Mouse (Mus musculus): ENCODE results near the gene Col25a1. TPM values are rescaled to one million over a fixed set of nuclear protein-coding genes. Genes with fewer than 3 reads are reported as not detected.
A peak's percentile ranks its signal among the peaks of the same experiment; 100 is the strongest.

The Col25a1 gene
- polyA plus RNA-seq, 1 experiment from 2014 or later = 17.5 TPM

DNA sequence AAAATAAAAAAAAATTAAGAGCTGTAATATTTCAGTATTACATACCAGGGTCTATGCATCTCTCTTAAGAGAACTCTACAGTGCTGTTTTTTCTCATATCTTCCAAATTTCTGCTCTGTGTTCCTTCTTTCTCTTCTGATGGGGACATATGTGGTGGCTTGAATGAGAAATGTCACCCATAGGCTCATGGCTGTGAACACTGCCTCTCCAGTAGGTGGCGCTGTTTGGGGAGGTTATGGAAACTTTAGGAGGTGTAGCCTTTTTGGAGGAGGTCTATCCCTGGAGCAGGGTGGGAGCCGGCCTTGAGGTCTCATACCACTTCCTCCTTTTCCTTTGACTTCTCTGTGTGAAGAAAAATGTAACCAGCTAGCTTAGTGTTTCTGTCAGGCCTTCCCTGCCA is 128.4 kb downstream of the Col25a1 start:
- H3K4me1 ChIP-seq = no peaks in the 10 kb centered on the region
- H3K27ac ChIP-seq = peak overlapping the region; percentile 44; the same call in 1 of the 2 replicates
- H3K27me3 ChIP-seq = no peaks in the 10 kb centered on the region
- 78% methylated on average over 2 of the region's 2 CpGs for WGBS
- no peaks in the 10 kb centered on the region for H3K36me3 ChIP-seq
- no peaks in the 10 kb centered on the region for H3K9me3 ChIP-seq
- no peak for ATAC-seq (ENCODE audit: borderline replicate concordance, extremely low read depth, low FRiP score, low TSS enrichment)
- no peak overlapping the region for H3K4me3 ChIP-seq
- H3K4me2 ChIP-seq = no peak overlapping the region
- no peak overlapping the region for H3K9ac ChIP-seq

DNA sequence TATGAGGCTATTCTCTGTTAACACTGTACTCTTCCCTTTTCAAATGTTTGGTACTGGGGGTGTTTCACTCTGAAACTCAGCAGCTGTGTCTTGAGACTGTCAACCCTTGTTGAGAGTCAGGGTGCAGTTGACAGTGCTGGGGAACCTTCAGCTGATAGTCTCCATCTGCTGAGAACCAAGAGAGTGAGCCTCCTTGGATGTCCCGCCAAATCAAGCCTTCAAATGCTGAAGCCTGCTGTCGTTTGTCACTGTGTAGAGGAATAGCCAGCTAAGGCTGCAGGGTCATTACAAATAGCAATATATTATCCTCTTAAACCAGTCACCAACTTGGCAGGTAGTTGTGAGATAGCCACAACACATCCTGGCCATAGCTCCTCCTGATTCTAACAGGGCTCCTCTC is 129.0 kb downstream of the Col25a1 start:
- peak; percentile 91 for ATAC-seq (ENCODE audit: borderline replicate concordance, extremely low read depth, low FRiP score, low TSS enrichment)
- WGBS = 40% methylated on average over 2 of the region's 2 CpGs
- H3K4me2 ChIP-seq = no peak overlapping the region
- no peaks in the 10 kb centered on the region for H3K4me1 ChIP-seq
- H3K36me3 ChIP-seq = no peaks in the 10 kb centered on the region
- no peak overlapping the region for H3K4me3 ChIP-seq
- no peaks in the 10 kb centered on the region for H3K27me3 ChIP-seq
- H3K27ac ChIP-seq = no peak overlapping the region; the same call in 1 of the 2 replicates
- no peak overlapping the region for H3K9ac ChIP-seq
- no peaks in the 10 kb centered on the region for H3K9me3 ChIP-seq

DNA sequence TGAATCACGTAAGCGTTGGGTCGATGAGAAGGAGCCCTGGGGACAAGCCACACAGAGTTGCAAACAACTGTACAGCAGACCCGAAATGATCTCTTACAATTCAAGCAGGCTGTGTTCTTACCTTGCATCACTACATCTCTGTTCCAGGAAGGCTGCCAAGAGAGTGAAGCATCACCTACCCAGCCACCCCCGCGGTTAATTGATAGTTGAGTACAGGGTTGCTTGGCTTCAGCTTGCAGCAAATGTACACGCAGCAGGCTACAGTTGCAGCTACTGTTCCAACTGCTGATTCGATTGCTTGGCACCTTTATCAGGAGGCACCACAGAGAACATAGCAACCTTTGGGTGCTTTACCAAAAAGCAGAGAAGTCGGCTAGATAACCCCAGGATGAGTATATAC is 133.8 kb downstream of the Col25a1 start:
- Histone ChIP-seq H3K4me3 (no peak overlapping the region), H3K4me1 (0 out of 2 replicates have a peak, but pooled peaks cover 3% of the 10 kb centered on the region), H3K27ac (no peak overlapping the region), H3K4me2 (no peak overlapping the region), H3K9me3 (no peaks in the 10 kb centered on the region), H3K9ac (no peak overlapping the region), H3K27me3 (no peaks in the 10 kb centered on the region), H3K36me3 (no peaks in the 10 kb centered on the region)
- WGBS = 71% methylated on average over 9 of the region's 9 CpGs
- no peak for ATAC-seq (ENCODE audit: borderline replicate concordance, extremely low read depth, low FRiP score, low TSS enrichment)

DNA sequence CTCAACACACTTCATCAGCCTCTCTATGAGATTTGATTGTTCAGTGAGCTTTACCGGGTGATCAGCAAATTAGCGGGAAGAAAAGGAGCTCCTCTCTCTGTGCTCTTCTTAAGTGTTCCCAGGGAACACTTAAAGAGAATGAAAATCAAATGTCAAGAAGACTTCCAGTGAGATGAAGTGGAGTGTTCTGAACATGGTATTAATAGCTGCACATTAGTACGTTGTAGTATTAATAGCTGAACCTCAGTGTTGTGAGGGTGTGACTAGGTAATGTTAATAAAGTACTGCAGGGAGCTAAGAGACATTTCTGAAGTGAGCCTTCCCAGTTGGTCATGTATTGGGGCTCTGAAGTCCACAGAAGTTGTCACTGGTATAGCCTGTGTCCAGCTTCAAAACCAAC is 139.2 kb downstream of the Col25a1 start:
- H3K4me2 ChIP-seq = no peak overlapping the region
- H3K9me3 ChIP-seq = no peaks in the 10 kb centered on the region
- 83% methylated on average over 3 of the region's 3 CpGs for WGBS
- no peak overlapping the region for H3K9ac ChIP-seq
- no peak for ATAC-seq (ENCODE audit: borderline replicate concordance, extremely low read depth, low FRiP score, low TSS enrichment)
- H3K36me3 ChIP-seq = no peaks in the 10 kb centered on the region
- H3K27me3 ChIP-seq = no peaks in the 10 kb centered on the region
- H3K4me1 ChIP-seq = 0 out of 2 replicates have a peak, but pooled peaks cover 3% of the 10 kb centered on the region
- H3K27ac ChIP-seq = no peak overlapping the region
- H3K4me3 ChIP-seq = no peak overlapping the region

DNA sequence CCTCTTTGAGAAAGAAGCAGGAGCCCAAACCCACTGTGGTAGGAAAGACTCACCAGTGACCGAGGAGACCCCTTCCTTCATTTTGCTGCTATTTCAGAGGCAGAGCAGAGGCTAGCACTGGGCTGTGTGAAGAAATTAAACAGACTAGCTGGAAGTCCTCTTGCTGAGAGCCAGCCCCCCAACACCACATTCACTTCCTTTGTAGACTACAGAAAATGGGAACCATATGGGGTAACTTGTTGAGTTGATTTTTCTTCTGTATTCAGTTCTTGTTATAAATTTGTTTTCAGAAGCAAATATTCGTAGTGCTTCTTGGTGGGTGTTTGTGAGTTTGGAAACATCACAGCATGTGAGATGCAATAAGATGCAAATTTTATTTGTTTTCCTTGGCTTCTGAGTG is 142.6 kb downstream of the Col25a1 start:
- Histone ChIP-seq H3K4me1 (no peaks in the 10 kb centered on the region), H3K9me3 (no peaks in the 10 kb centered on the region), H3K9ac (no peak overlapping the region), H3K36me3 (no peaks in the 10 kb centered on the region), H3K4me2 (no peak overlapping the region), H3K4me3 (no peak overlapping the region), H3K27ac (no peak overlapping the region), H3K27me3 (no peaks in the 10 kb centered on the region)
- ATAC-seq (ENCODE audit: borderline replicate concordance, extremely low read depth, low FRiP score, low TSS enrichment) = no peak
- 62% methylated on average over 2 of the region's 2 CpGs for WGBS

DNA sequence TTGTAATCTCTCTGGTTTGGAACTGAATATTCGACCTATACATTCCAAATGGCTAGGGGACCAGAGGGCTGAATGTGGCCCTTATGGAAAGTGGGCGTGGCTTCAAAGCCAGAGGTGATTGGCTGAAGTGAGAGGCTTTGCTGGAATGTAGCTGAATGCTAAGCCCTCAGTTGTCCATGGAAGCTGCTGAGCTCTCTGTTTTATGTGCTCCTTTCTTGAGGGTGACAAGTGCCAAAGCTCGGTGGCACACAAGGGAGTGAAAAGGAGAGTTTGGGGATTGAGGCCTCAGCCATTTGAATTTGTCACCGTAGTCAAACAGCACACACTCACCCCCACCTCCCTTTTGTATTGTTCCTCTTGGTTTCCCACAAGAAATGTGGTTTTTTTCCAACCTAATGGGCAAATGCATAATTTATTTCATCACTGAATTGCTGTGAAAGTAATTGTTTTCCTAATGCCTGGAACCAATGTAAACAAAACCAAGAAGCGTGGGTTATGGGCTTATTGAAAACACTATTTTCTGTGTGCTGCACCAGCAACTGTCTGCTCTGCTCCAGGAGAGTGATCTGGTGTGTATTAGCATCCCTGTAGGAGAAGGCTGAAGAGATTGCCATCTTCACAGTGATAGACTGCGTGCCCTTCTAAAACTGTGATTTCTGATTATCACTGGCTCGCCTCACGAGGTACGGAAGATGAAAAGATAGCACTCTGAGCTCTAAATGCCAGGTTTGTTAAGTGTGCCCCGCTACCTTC is 147.2 kb downstream of the Col25a1 start:
- no peak overlapping the region for H3K9ac ChIP-seq
- no peak overlapping the region for H3K4me2 ChIP-seq
- H3K9me3 ChIP-seq = no peaks in the 10 kb centered on the region
- H3K27ac ChIP-seq = no peak overlapping the region
- 67% methylated on average over 10 of the region's 10 CpGs for WGBS
- no peaks in the 10 kb centered on the region for H3K36me3 ChIP-seq
- H3K27me3 ChIP-seq = no peaks in the 10 kb centered on the region
- no peak for ATAC-seq (ENCODE audit: borderline replicate concordance, extremely low read depth, low FRiP score, low TSS enrichment)
- peaks cover 12% of the 10 kb centered on the region; the same call in 1 of the 2 replicates for H3K4me1 ChIP-seq
- no peak overlapping the region for H3K4me3 ChIP-seq

DNA sequence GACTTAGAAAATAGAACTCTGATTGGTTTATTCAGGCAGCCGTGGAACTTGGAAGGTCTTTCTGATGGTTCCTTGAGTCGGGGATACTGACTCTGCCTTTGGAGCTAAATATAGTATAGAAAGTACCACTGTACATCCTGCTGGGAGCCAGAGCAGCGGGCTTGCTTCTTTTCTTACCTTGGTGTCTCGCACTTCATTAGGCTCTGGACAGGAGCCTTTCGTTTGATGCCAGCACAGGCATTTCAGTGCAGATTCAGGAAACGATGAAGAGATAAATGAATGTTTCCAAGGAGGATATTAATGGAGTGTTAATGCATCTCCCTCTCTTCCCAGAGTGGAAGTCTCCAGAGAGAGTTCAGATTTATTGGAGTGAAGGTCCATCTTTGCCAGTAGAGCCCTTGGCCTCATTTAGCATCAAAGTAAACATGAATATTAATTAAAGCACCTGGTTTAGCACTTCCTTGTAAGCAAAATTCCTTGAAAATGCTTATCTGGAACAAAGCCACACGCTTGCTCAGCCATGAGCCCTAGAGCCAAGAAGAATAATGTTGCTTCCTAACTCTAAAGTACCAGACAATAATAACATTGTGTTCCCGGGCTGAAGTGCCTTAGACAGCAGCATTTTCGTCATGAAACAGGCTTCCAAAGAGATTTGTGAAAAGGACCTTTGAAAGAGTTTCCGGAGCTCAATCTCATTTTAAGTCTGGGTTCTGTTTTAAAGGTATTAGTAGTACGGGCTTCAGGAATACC is 151.9 kb downstream of the Col25a1 start:
- Histone ChIP-seq H3K27me3 (no peaks in the 10 kb centered on the region), H3K9me3 (no peaks in the 10 kb centered on the region), H3K27ac (no peak overlapping the region), H3K4me3 (no peak overlapping the region), H3K36me3 (no peaks in the 10 kb centered on the region), H3K9ac (no peak overlapping the region), H3K4me1 (peaks cover 12% of the 10 kb centered on the region; the same call in 1 of the 2 replicates), H3K4me2 (no peak overlapping the region)
- no peak for ATAC-seq (ENCODE audit: borderline replicate concordance, extremely low read depth, low FRiP score, low TSS enrichment)
- WGBS = 33% methylated on average over 11 of the region's 11 CpGs

DNA sequence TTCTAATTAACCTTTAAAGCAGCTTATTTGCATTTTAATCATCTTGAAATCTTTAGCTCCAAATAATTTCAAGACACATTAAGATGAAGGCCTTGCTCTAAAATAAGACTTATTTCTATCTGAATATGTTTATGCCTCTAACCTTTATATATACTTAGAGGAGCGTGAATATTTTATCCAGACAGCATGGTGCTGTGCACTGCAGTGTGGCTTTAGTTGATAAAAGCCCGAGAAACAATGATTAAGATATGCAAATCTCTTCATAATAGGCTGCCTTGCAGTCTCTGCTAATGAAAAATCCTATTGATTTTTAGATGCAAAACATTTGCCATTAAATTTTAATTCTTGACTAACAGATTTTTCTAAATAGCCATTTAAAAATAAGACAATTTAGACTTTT is 156.8 kb downstream of the Col25a1 start:
- WGBS = 78% methylated on average over 2 of the region's 2 CpGs
- ATAC-seq (ENCODE audit: borderline replicate concordance, extremely low read depth, low FRiP score, low TSS enrichment) = no peak

DNA sequence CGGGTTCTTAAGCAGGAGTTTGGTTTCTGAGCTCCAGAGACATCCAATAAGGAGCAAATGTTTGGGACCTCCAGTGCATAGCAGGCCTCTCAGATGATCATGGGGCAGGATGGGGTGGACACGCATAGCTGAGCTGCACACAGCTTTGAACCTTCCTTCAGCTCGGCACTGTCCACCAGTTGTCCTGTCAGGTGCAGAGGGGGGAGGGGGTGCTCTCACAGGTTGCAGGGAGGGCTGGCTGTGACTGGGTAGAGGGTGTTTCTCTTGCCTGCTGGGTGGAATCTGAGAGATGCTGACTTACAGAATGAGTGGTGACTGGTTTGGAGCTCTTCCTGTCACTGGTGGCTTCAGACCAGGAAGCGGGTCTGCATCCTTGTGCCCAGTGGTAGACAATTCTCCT is 157.5 kb downstream of the Col25a1 start:
- no peaks in the 10 kb centered on the region; the same call in 1 of the 2 replicates for H3K4me1 ChIP-seq
- WGBS = 77% methylated on average over 4 of the region's 4 CpGs
- H3K9ac ChIP-seq = no peak overlapping the region

More for the DNA sequence above, 156.8 kb downstream of the Col25a1 start:
- Histone ChIP-seq H3K4me2 (no peak overlapping the region), H3K9me3 (no peaks in the 10 kb centered on the region), H3K27ac (no peak overlapping the region), H3K9ac (no peak overlapping the region), H3K4me3 (no peak overlapping the region), H3K4me1 (peaks cover 3% of the 10 kb centered on the region; the same call in 1 of the 2 replicates), H3K36me3 (no peaks in the 10 kb centered on the region), H3K27me3 (no peaks in the 10 kb centered on the region)

DNA sequence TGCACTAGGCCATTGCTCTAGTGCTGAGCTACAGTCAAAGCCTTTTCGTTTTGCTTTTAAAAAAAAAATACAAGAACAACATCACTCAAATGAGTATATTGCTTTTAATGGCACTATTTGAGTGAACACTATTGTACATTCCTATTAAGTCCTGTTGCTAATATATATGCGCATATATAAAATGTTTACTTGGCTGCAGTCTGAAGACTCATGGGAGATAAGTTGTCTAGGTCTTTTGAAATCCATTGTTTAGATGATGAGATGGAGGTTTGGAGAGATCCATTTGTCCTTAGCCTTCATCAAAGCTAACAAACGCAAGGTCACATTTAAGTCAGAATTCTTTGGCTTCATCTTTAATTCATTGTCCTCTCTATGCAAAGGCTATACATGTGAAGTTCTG is 157.9 kb downstream of the Col25a1 start:
- no peaks in the 10 kb centered on the region for H3K27me3 ChIP-seq
- H3K4me2 ChIP-seq = no peak overlapping the region
- no peaks in the 10 kb centered on the region for H3K36me3 ChIP-seq
- H3K9me3 ChIP-seq = no peaks in the 10 kb centered on the region
- no peaks in the 10 kb centered on the region; the same call in 1 of the 2 replicates for H3K4me1 ChIP-seq
- no peak overlapping the region for H3K27ac ChIP-seq
- no peak for ATAC-seq (ENCODE audit: borderline replicate concordance, extremely low read depth, low FRiP score, low TSS enrichment)
- no peak overlapping the region for H3K9ac ChIP-seq
- H3K4me3 ChIP-seq = no peak overlapping the region
- 84% methylated on average over 3 of the region's 3 CpGs for WGBS

More for the DNA sequence above, 157.5 kb downstream of the Col25a1 start:
- ATAC-seq (ENCODE audit: borderline replicate concordance, extremely low read depth, low FRiP score, low TSS enrichment) = no peak
- H3K9me3 ChIP-seq = no peaks in the 10 kb centered on the region
- H3K4me3 ChIP-seq = no peak overlapping the region
- no peaks in the 10 kb centered on the region for H3K27me3 ChIP-seq
- H3K4me2 ChIP-seq = no peak overlapping the region
- H3K27ac ChIP-seq = no peak overlapping the region
- H3K36me3 ChIP-seq = no peaks in the 10 kb centered on the region

DNA sequence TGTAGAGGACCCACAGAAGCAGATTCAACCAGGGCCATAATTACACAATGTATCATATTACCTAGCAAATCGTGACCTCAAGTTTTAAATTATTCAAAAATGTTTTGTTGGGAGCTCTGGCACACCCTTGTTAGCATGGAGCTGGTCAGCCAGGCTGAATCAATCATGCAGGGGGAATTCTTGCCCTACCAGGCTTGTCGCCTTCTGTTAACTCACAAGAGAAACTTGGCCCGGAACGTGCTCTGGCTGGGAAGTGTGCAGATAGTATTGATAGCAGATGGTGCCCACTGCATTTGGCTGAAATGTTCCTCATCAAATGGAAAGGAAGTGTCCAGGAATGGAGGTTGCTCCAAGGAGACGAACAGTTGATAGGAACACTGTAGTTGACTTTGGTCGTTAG is 158.9 kb downstream of the Col25a1 start:
- WGBS = 48% methylated on average over 6 of the region's 6 CpGs
- H3K27me3 ChIP-seq = no peaks in the 10 kb centered on the region
- H3K4me2 ChIP-seq = no peak overlapping the region
- H3K36me3 ChIP-seq = no peaks in the 10 kb centered on the region
- no peak overlapping the region for H3K4me3 ChIP-seq
- ATAC-seq (ENCODE audit: borderline replicate concordance, extremely low read depth, low FRiP score, low TSS enrichment) = no peak
- no peak overlapping the region for H3K9ac ChIP-seq
- H3K9me3 ChIP-seq = no peaks in the 10 kb centered on the region
- H3K4me1 ChIP-seq = no peaks in the 10 kb centered on the region; the same call in 1 of the 2 replicates
- no peak overlapping the region for H3K27ac ChIP-seq

DNA sequence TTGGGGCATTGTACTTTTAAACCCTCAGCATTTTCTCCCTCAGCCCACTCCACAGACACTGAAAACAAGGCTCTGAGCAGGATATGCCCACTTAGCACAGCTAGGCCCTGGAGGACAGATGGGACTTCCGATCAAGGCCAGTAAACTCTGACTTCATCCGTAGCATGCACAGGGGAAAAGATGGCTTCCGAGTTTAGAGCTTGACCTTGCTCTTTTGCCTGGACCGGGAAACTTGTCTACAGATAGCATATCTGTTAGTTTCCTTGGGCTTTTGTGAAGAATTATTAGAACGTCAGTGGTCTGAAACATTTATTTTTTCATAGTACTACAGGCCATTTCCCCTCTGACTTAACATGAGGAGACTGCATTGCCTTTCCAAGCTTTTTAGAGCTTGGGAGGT is 159.4 kb downstream of the Col25a1 start:
- Histone ChIP-seq H3K27me3 (no peaks in the 10 kb centered on the region), H3K9me3 (no peaks in the 10 kb centered on the region), H3K27ac (no peak overlapping the region), H3K4me2 (no peak overlapping the region), H3K4me1 (no peaks in the 10 kb centered on the region; the same call in 1 of the 2 replicates), H3K36me3 (no peaks in the 10 kb centered on the region), H3K9ac (no peak overlapping the region), H3K4me3 (no peak overlapping the region)
- WGBS = 90% methylated on average over 5 of the region's 5 CpGs
- ATAC-seq (ENCODE audit: borderline replicate concordance, extremely low read depth, low FRiP score, low TSS enrichment) = no peak

Measured in lung, embryonic 15.5 days (tissue).